Comparison of ENCODE assay signal across 22 mouse cellular contexts in the genomic region with DNA sequence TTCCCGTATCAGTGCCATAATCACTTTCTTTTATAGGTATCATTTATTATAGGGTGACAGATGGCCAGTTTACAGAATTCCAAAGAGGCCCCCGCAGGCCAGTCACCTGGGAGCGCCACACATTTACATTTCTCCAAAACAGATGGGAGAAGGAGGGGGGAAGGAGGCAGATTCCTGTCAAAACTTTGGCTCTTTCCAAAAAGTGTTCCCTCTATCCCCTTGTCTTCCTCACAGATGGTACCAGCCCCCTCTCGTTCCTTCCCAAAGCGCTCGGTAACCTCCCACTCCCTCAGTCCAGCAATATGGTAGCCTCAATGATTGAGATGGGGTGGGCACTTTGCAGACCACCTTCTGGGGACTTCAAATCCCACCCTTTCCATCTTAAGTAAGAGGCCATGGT.
DNase-seq lines count a peak whose midpoint lies in the region; ATAC-seq and TF ChIP-seq lines count a peak whose summit lies in the region.
"Had no signal": no experiment of that assay in that cellular context is flagged by ENCODE, and none has a peak within 500 bp of the region (broad histone marks: within the 10 kb centered on the region; RNA-seq: fewer than 3 reads in every experiment).

No protein-coding gene starts in this region.

- H3K9ac ChIP-seq in forebrain, embryonic 14.5 days (ENCODE audit: low read length), result no peak overlapping the region
- no peak overlapping the region for H3K9ac ChIP-seq in forebrain, embryonic 11.5 days (ENCODE audit: low read length)
- no peak overlapping the region for H3K9ac ChIP-seq in forebrain, embryonic 16.5 days (replicated peaks; ENCODE audit: low read depth, low read length)
- H3K9ac ChIP-seq in forebrain, postnatal 0 days, result no peak overlapping the region
- no peak overlapping the region for H3K9ac ChIP-seq in liver, embryonic 12.5 days
- H3K9ac ChIP-seq: embryonic facial prominence, embryonic 13.5 days; embryonic facial prominence, embryonic 15.5 days; forebrain, embryonic 12.5 days had no signal

- WGBS in forebrain, embryonic 14.5 days, result 69% methylated on average over 6 of the region's 6 CpGs
- 89% methylated on average over 6 of the region's 6 CpGs for WGBS in forebrain, embryonic 11.5 days
- WGBS in forebrain, embryonic 16.5 days, result 53% methylated on average over 6 of the region's 6 CpGs
- 68% methylated on average over 6 of the region's 6 CpGs for WGBS in forebrain, postnatal 0 days
- 75% methylated on average over 6 of the region's 6 CpGs for WGBS in liver, embryonic 12.5 days (ENCODE audit: insufficient replicate concordance)

- H3K4me1 ChIP-seq in forebrain, embryonic 14.5 days (ENCODE audit: control insufficient read depth, insufficient read depth, low read length), result no peaks in the 10 kb centered on the region
- no peaks in the 10 kb centered on the region for H3K4me1 ChIP-seq in forebrain, embryonic 11.5 days (replicated peaks; ENCODE audit: control insufficient read depth, insufficient read depth, low read length)
- H3K4me1 ChIP-seq in forebrain, embryonic 16.5 days (replicated peaks; ENCODE audit: control insufficient read depth, insufficient read depth, low read length), result peaks cover 7% of the 10 kb centered on the region; the same call in 1 of the 2 replicates
- H3K4me1 ChIP-seq in forebrain, postnatal 0 days (ENCODE audit: insufficient read depth), result no peaks in the 10 kb centered on the region
- H3K4me1 ChIP-seq in liver, embryonic 12.5 days, result no peaks in the 10 kb centered on the region
- H3K4me1 ChIP-seq: embryonic facial prominence, embryonic 13.5 days; embryonic facial prominence, embryonic 15.5 days; forebrain, embryonic 12.5 days had no signal

- no peak overlapping the region for H3K27ac ChIP-seq in forebrain, embryonic 14.5 days (ENCODE audit: low read depth, low read length)
- H3K27ac ChIP-seq in forebrain, embryonic 11.5 days (ENCODE audit: low read depth, low read length), result no peak overlapping the region
- H3K27ac ChIP-seq in forebrain, embryonic 16.5 days (ENCODE audit: low read length), result 0 out of 2 replicates have a peak overlapping the region, but pooled peaks have one; percentile 4
- H3K27ac ChIP-seq in forebrain, postnatal 0 days (ENCODE audit: low read depth, low read length), result no peak overlapping the region
- H3K27ac ChIP-seq in liver, embryonic 12.5 days, result no peak overlapping the region
- H3K27ac ChIP-seq: embryonic facial prominence, embryonic 13.5 days; embryonic facial prominence, embryonic 15.5 days; forebrain, embryonic 12.5 days had no signal

- no peak for TF ChIP-seq CTCF in forebrain, postnatal 0 days (IDR thresholded peaks at IDR 0.05; ENCODE audit: low read depth)

- no peaks in the 10 kb centered on the region for H3K27me3 ChIP-seq in forebrain, embryonic 14.5 days (replicated peaks; ENCODE audit: control insufficient read depth, insufficient read depth, low read length)
- no peaks in the 10 kb centered on the region for H3K27me3 ChIP-seq in forebrain, embryonic 11.5 days (ENCODE audit: control insufficient read depth, insufficient read depth, low read length)
- H3K27me3 ChIP-seq in forebrain, embryonic 16.5 days (replicated peaks; ENCODE audit: control insufficient read depth, insufficient read depth, low read length), result no peaks in the 10 kb centered on the region
- H3K27me3 ChIP-seq in forebrain, postnatal 0 days (ENCODE audit: insufficient read depth, low read length), result no peaks in the 10 kb centered on the region
- H3K27me3 ChIP-seq in liver, embryonic 12.5 days (replicated peaks), result no peaks in the 10 kb centered on the region
- H3K27me3 ChIP-seq: embryonic facial prominence, embryonic 13.5 days; embryonic facial prominence, embryonic 15.5 days; forebrain, embryonic 12.5 days had no signal

- H3K4me3 ChIP-seq in forebrain, embryonic 14.5 days (ENCODE audit: low read depth, low read length), result no peak overlapping the region
- no peak overlapping the region for H3K4me3 ChIP-seq in forebrain, embryonic 11.5 days (ENCODE audit: low read depth, low read length)
- H3K4me3 ChIP-seq in forebrain, embryonic 16.5 days (replicated peaks; ENCODE audit: low read length), result no peak overlapping the region
- H3K4me3 ChIP-seq in forebrain, postnatal 0 days (ENCODE audit: low read depth, low read length), result no peak overlapping the region
- H3K4me3 ChIP-seq in liver, embryonic 12.5 days, result no peak overlapping the region
- H3K4me3 ChIP-seq: embryonic facial prominence, embryonic 13.5 days; embryonic facial prominence, embryonic 15.5 days; erythroblast, embryonic 14.5 days; forebrain, embryonic 12.5 days had no signal

- ATAC-seq in forebrain, embryonic 14.5 days, result peak; percentile 68
- ATAC-seq in forebrain, embryonic 11.5 days (replicated peaks; ENCODE audit: low FRiP score), result no peak
- ATAC-seq in forebrain, embryonic 16.5 days, result peak; percentile 74
- ATAC-seq in forebrain, postnatal 0 days, result no peak
- ATAC-seq in liver, embryonic 12.5 days, result no peak
- ATAC-seq: CD4-positive, CD25-positive, alpha-beta regulatory T cell, adult 4 months had no signal

- H3K4me2 ChIP-seq in forebrain, embryonic 14.5 days (ENCODE audit: low read length), result no peak overlapping the region
- H3K4me2 ChIP-seq in forebrain, embryonic 11.5 days (ENCODE audit: low read depth, low read length, severe bottlenecking), result no peak overlapping the region
- no peak overlapping the region for H3K4me2 ChIP-seq in forebrain, embryonic 16.5 days (ENCODE audit: low read length)
- no peak overlapping the region for H3K4me2 ChIP-seq in forebrain, postnatal 0 days (ENCODE audit: low read depth)
- H3K4me2 ChIP-seq in liver, embryonic 12.5 days, result no peak overlapping the region
- H3K4me2 ChIP-seq: embryonic facial prominence, embryonic 13.5 days; embryonic facial prominence, embryonic 15.5 days; forebrain, embryonic 12.5 days had no signal

- no peaks in the 10 kb centered on the region for H3K9me3 ChIP-seq in forebrain, embryonic 14.5 days (replicated peaks; ENCODE audit: control insufficient read depth, low read length)
- no peaks in the 10 kb centered on the region for H3K9me3 ChIP-seq in forebrain, embryonic 11.5 days (ENCODE audit: control insufficient read depth, low read length)
- no peaks in the 10 kb centered on the region for H3K9me3 ChIP-seq in forebrain, embryonic 16.5 days (ENCODE audit: control insufficient read depth, low read length)
- no peaks in the 10 kb centered on the region for H3K9me3 ChIP-seq in forebrain, postnatal 0 days (ENCODE audit: low read length)
- H3K9me3 ChIP-seq in liver, embryonic 12.5 days (replicated peaks), result no peaks in the 10 kb centered on the region
- H3K9me3 ChIP-seq: embryonic facial prominence, embryonic 13.5 days; embryonic facial prominence, embryonic 15.5 days; forebrain, embryonic 12.5 days; G1E had no signal

- H3K36me3 ChIP-seq in forebrain, embryonic 14.5 days (ENCODE audit: control insufficient read depth, insufficient read depth, low read length), result no peaks in the 10 kb centered on the region
- no peaks in the 10 kb centered on the region for H3K36me3 ChIP-seq in forebrain, embryonic 11.5 days (ENCODE audit: control insufficient read depth, insufficient read depth, low read length)
- no peaks in the 10 kb centered on the region for H3K36me3 ChIP-seq in forebrain, embryonic 16.5 days (ENCODE audit: control insufficient read depth, insufficient read depth)
- H3K36me3 ChIP-seq in forebrain, postnatal 0 days (ENCODE audit: insufficient read depth), result no peaks in the 10 kb centered on the region
- H3K36me3 ChIP-seq in liver, embryonic 12.5 days, result no peaks in the 10 kb centered on the region
- H3K36me3 ChIP-seq: embryonic facial prominence, embryonic 13.5 days; embryonic facial prominence, embryonic 15.5 days; forebrain, embryonic 12.5 days; G1E had no signal

- DNase-seq in forebrain, embryonic 14.5 days (ENCODE audit: low spot score), result peak; percentile 49
- no peak for DNase-seq in forebrain, embryonic 11.5 days (ENCODE audit: low spot score)
- DNase-seq in forebrain, postnatal 0 days, result no peak
- DNase-seq: adrenal gland, adult 2 months; adrenal gland, postnatal 10 days; adrenal gland, postnatal 25 days; B cell, adult 2 months; cerebellum, adult 11 months; cerebellum, adult 18-20 months; cerebellum, adult 8-10 months; cerebellum, adult 9-11 months; cerebellum, postnatal 14 days; cerebellum, postnatal 36 days; embryo, embryonic 11 days had no signal

Comparison
In these comparisons a context has a peak if more than half of its experiments do, and no peak if none do; other contexts are left out.
1. ATAC-seq: peak in forebrain, embryonic 14.5 days (single experiment) and forebrain, embryonic 16.5 days (single experiment); none in forebrain, embryonic 11.5 days (single experiment), forebrain, postnatal 0 days (single experiment) and liver, embryonic 12.5 days (single experiment).